Mouse (Mus musculus) embryonic fibroblast, embryonic 13.5 days (primary cell): ENCODE measurements around the gene Tmed9.

Experiments
- CTCF ChIP-seq: IDR thresholded peaks from 2 replicates; pipeline ENCODE4 v1.5.1; 2011; ENCODE audit warnings: mild to moderate bottlenecking, control low read depth, low read length, moderate library complexity, borderline replicate concordance; ENCODE audit not compliant: insufficient read depth
- POLR2A ChIP-seq: IDR thresholded peaks from 2 replicates; pipeline ENCODE4 v1.6.1; 2011; ENCODE audit warnings: low read depth, mild to moderate bottlenecking, control low read depth, low read length, moderate library complexity

DNA sequence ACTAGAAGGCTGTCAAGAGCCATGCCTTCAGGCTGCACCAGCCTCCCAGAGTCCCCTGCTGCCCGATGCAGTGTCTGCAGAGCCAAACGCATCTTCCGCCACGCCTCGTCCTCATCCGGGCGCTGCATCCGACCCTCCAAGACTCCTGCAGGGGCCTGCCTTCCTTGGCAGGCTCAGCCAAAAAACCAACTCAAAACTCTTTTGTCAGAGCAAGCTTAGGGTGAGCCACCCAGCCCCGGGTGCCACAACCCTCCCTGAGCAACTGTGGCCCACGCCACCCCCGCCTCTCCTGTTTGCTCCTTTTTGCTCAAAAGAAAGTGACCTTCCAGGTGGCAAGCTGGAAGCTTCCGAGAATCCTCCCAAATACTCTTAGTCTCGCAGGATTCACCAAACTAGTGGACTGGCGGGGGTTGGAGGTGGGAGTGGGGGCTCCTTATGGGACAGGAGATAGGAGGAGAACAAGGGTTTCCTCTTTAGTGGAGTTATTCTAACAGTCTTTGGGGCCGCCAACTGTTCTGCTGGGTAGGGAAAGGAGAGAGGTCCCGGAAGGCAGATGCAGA lies 3.7 kb upstream of the Tmed9 start:
- TF ChIP-seq CTCF (no peak), POLR2A (no peak)
